Mouse (Mus musculus) lung, embryonic 15.5 days (tissue): ENCODE results near the gene Myh2. TPM values are rescaled to one million over a fixed set of nuclear protein-coding genes. Genes with fewer than 3 reads are reported as not detected.

Source experiments
- ATAC-seq: fragments of 200-750 bp; cut with Nextera tagmentation; 2 replicates; pipeline ENCODE4 v1.8.0; 2017; ENCODE audit warnings: moderate number of reproducible peaks, borderline replicate concordance; ENCODE audit not compliant: low FRiP score, low TSS enrichment; ENCODE audit errors: extremely low read depth
- H3K27ac ChIP-seq: fragments of 300-500 bp; sonication (generic); 2 replicates; pipeline ENCODE4 v1.5.1; 2015; ENCODE audit warnings: moderate library complexity, mild to moderate bottlenecking, inconsistent platforms
- H3K27me3 ChIP-seq: fragments of 300-500 bp; sonication (generic); 2 replicates; pipeline ENCODE4 v1.6.1; 2015; ENCODE audit warnings: inconsistent platforms
- H3K36me3 ChIP-seq: fragments of 300-500 bp; sonication (generic); 2 replicates; pipeline ENCODE4 v1.6.1; 2015; ENCODE audit warnings: inconsistent platforms
- H3K4me1 ChIP-seq: fragments of 300-500 bp; sonication (generic); 2 replicates; pipeline ENCODE4 v1.6.1; 2015; ENCODE audit warnings: inconsistent platforms
- H3K4me2 ChIP-seq: fragments of 300-500 bp; sonication (generic); 2 replicates; pipeline ENCODE4 v1.6.1; 2015; ENCODE audit warnings: inconsistent platforms, mild to moderate bottlenecking, moderate library complexity
- H3K4me3 ChIP-seq: fragments of 300-500 bp; sonication (generic); 2 replicates; pipeline ENCODE4 v1.5.1; 2015; ENCODE audit warnings: mild to moderate bottlenecking, inconsistent platforms
- H3K9ac ChIP-seq: fragments of 300-500 bp; sonication (generic); 2 replicates; pipeline ENCODE4 v1.6.1; 2015; ENCODE audit warnings: inconsistent platforms
- H3K9me3 ChIP-seq: fragments of 300-500 bp; sonication (generic); 2 replicates; pipeline ENCODE4 v1.6.1; 2016; ENCODE audit warnings: inconsistent platforms
- WGBS: fragments of 180-500 bp; shearing (Covaris S2); methylation state at CpG from one replicate; pipeline ENCODE4 v1.1.7; 2015; 5-methylcytosine and 5-hydroxymethylcytosine counted together
- polyA plus RNA-seq: library from polyadenylated mRNA; unstranded; fragments of >200 nt; fragmentation: Nextera tagmentation; extraction: Ambion mirVana; gene quantifications from 2 replicates; pipeline ENCODE4 v1.2.1, GENCODE M21; 2015

Gene Myh2
- polyA plus RNA-seq, 1 experiment from 2014 or later: not detected

DNA sequence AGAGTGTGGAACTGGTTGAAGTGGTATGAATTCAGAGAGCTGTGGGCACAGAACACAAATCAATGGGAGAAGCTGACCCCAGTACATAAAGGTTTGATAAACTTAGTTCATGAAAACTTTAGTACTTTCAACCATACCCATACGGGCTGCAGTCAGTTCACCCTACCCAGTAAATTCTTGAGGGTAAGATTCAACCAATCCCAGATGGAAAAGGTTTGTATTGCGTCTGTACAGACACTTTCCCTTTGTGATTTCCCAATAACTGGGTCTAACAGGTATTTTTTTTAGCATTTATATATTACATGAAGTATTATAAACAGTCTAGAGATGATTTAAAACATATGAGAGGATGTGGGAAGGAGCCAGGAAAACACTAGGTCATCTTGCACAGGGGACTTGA, 15.2 kb upstream of the Myh2 start:
- Histone ChIP-seq H3K27me3 (no peaks in the 10 kb centered on the region), H3K4me2 (no peak overlapping the region), H3K36me3 (no peaks in the 10 kb centered on the region), H3K4me3 (no peak overlapping the region), H3K9me3 (no peaks in the 10 kb centered on the region), H3K27ac (no peak overlapping the region), H3K4me1 (no peaks in the 10 kb centered on the region), H3K9ac (no peak overlapping the region)
- 75% methylated on average over 2 of the region's 2 CpGs for WGBS
- ATAC-seq: no peak

GRCm38 (mm10) chr11:67160131-67160530, 10.7 kb upstream of the Myh2 start:
- H3K4me2 ChIP-seq: no peak overlapping the region

DNA sequence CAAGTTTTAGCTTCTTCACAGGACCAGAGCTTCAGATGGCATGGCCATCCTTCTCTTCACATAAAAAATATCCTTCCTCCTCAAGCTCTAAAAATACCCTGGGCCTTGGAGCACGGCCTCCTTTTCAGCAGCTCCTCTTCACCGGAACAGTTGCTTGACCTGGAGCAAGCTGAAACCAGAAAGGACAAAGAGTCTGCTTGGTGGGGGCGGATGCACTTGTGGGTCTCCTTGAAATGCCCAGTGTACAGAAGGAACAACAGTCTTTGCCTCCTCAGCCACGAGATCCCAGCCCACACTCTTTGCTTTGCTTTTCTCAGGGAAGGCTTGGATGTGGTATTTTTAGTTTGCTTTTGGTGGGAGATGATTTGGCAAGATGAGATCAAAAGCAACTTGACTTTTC, 7.1 kb upstream of the Myh2 start:
- no peak overlapping the region for H3K9ac ChIP-seq
- no peaks in the 10 kb centered on the region for H3K9me3 ChIP-seq
- ATAC-seq: no peak
- H3K27ac ChIP-seq: no peak overlapping the region
- no peaks in the 10 kb centered on the region for H3K36me3 ChIP-seq
- H3K4me2 ChIP-seq: no peak overlapping the region
- H3K4me3 ChIP-seq: no peak overlapping the region
- no peaks in the 10 kb centered on the region for H3K4me1 ChIP-seq
- H3K27me3 ChIP-seq: no peaks in the 10 kb centered on the region
- 73% methylated on average over 4 of the region's 4 CpGs for WGBS

More at GRCm38 (mm10) chr11:67160131-67160530, 10.7 kb upstream of the Myh2 start:
- Histone ChIP-seq H3K4me3 (no peak overlapping the region), H3K4me1 (no peaks in the 10 kb centered on the region), H3K27me3 (no peaks in the 10 kb centered on the region), H3K27ac (no peak overlapping the region), H3K36me3 (no peaks in the 10 kb centered on the region), H3K9ac (no peak overlapping the region), H3K9me3 (no peaks in the 10 kb centered on the region)
- no peak for ATAC-seq
- WGBS: 90% methylated on average over 3 of the region's 3 CpGs

- no peak for ATAC-seq
- H3K4me2 ChIP-seq: no peak overlapping the region
- WGBS: 55% methylated on average over 5 of the region's 5 CpGs
- H3K4me1 ChIP-seq: no peaks in the 10 kb centered on the region
- no peak overlapping the region for H3K9ac ChIP-seq
- no peaks in the 10 kb centered on the region for H3K27me3 ChIP-seq
- no peaks in the 10 kb centered on the region for H3K36me3 ChIP-seq
- H3K4me3 ChIP-seq: no peak overlapping the region
- no peaks in the 10 kb centered on the region for H3K9me3 ChIP-seq
- H3K27ac ChIP-seq: no peak overlapping the region
Measured at GRCm38 (mm10) chr11:67164851-67165250, 6.0 kb upstream of the Myh2 start.

DNA sequence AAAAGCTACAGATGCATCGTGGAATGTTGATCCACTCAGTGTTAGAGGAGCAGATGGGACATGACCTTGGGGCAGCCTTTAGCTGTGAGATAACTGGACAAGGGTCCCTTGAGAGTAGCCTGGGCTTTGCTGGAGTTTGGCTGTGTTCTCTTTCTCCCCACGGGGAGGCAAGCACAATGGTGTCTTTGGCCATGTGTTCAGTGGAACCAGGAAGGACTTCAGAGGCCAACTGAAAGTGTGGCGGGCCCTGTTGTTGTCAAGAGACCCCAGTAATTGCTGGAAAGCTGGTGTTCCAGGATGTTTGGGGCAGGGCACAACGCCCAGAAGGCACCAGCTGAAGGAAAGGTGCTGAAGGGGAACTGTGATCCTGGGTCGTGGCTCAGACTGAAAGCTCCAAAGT, 1.5 kb upstream of the Myh2 start:
- H3K27me3 ChIP-seq: no peaks in the 10 kb centered on the region
- H3K4me1 ChIP-seq: no peaks in the 10 kb centered on the region
- no peaks in the 10 kb centered on the region for H3K9me3 ChIP-seq
- no peak overlapping the region for H3K4me2 ChIP-seq
- no peak overlapping the region for H3K27ac ChIP-seq
- H3K9ac ChIP-seq: no peak overlapping the region
- no peak overlapping the region for H3K4me3 ChIP-seq
- ATAC-seq: no peak
- WGBS: 57% methylated on average over 5 of the region's 5 CpGs
- no peaks in the 10 kb centered on the region for H3K36me3 ChIP-seq

- Histone ChIP-seq H3K9me3 (no peaks in the 10 kb centered on the region), H3K4me3 (no peak overlapping the region), H3K9ac (no peak overlapping the region), H3K36me3 (no peaks in the 10 kb centered on the region), H3K4me2 (no peak overlapping the region), H3K4me1 (no peaks in the 10 kb centered on the region), H3K27ac (no peak overlapping the region), H3K27me3 (no peaks in the 10 kb centered on the region)
- ATAC-seq: no peak
- WGBS: 69% methylated on average over 2 of the region's 2 CpGs
Measured at GRCm38 (mm10) chr11:67172439-67172838, 1.6 kb downstream of the Myh2 start.

GRCm38 (mm10) chr11:67176376-67176775, 5.5 kb downstream of the Myh2 start:
- no peak overlapping the region for H3K4me2 ChIP-seq
- no peaks in the 10 kb centered on the region for H3K36me3 ChIP-seq
- no peak for ATAC-seq
- H3K4me1 ChIP-seq: no peaks in the 10 kb centered on the region
- no peaks in the 10 kb centered on the region for H3K27me3 ChIP-seq
- no peak overlapping the region for H3K9ac ChIP-seq
- WGBS: 67% methylated on average over 5 of the region's 5 CpGs
- no peak overlapping the region for H3K27ac ChIP-seq
- no peaks in the 10 kb centered on the region for H3K9me3 ChIP-seq
- no peak overlapping the region for H3K4me3 ChIP-seq

GRCm38 (mm10) chr11:67190316-67190715, 19.5 kb downstream of the Myh2 start:
- Histone ChIP-seq H3K4me3 (no peak overlapping the region), H3K4me2 (no peak overlapping the region)
- 63% methylated on average over 10 of the region's 10 CpGs for WGBS

DNA sequence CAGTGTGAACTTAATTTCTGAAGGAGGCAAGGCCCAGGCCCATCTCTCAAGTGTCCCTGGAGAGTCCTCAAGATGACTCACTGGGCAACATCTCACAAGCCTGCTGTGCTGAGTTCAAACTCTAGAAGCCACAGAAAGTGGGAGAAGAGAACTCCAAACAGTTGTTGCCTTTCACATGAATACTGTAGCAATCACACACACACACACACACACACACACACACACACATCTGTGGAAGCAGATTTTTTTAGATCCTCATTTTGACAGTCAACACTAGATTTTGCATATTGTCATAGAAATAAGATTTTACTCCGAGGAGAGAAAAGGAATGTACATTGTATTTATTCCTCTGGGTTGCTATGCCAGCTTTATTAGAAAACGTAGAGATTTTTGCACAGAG, 20.0 kb downstream of the Myh2 start:
- H3K4me1 ChIP-seq: no peaks in the 10 kb centered on the region
- H3K27me3 ChIP-seq: no peaks in the 10 kb centered on the region
- H3K9ac ChIP-seq: no peak overlapping the region
- WGBS: 82% methylated on average over 2 of the region's 2 CpGs
- H3K4me3 ChIP-seq: no peak overlapping the region
- no peaks in the 10 kb centered on the region for H3K36me3 ChIP-seq
- H3K4me2 ChIP-seq: no peak overlapping the region
- no peak for ATAC-seq
- H3K9me3 ChIP-seq: no peaks in the 10 kb centered on the region
- no peak overlapping the region for H3K27ac ChIP-seq

More at GRCm38 (mm10) chr11:67190316-67190715, 19.5 kb downstream of the Myh2 start:
- no peak overlapping the region for H3K27ac ChIP-seq
- no peaks in the 10 kb centered on the region for H3K36me3 ChIP-seq
- no peak overlapping the region for H3K9ac ChIP-seq
- ATAC-seq: no peak
- H3K4me1 ChIP-seq: no peaks in the 10 kb centered on the region
- no peaks in the 10 kb centered on the region for H3K9me3 ChIP-seq
- no peaks in the 10 kb centered on the region for H3K27me3 ChIP-seq

- Histone ChIP-seq H3K4me3 (no peak overlapping the region), H3K27me3 (no peaks in the 10 kb centered on the region), H3K27ac (no peak overlapping the region), H3K4me1 (no peaks in the 10 kb centered on the region), H3K9ac (no peak overlapping the region), H3K4me2 (no peak overlapping the region), H3K36me3 (no peaks in the 10 kb centered on the region), H3K9me3 (no peaks in the 10 kb centered on the region)
- ATAC-seq: no peak
- 85% methylated on average over 14 of the region's 14 CpGs for WGBS
Measured at GRCm38 (mm10) chr11:67191496-67191895, 20.7 kb downstream of the Myh2 start.

GRCm38 (mm10) chr11:67199321-67199720, 28.5 kb downstream of the Myh2 start:
- no peak overlapping the region for H3K4me3 ChIP-seq
- H3K36me3 ChIP-seq: no peaks in the 10 kb centered on the region
- ATAC-seq: no peak
- no peak overlapping the region for H3K27ac ChIP-seq
- no peaks in the 10 kb centered on the region for H3K9me3 ChIP-seq
- no peak overlapping the region for H3K9ac ChIP-seq
- H3K27me3 ChIP-seq: no peaks in the 10 kb centered on the region
- no peak overlapping the region for H3K4me2 ChIP-seq
- 41% methylated on average over 1 of the region's 1 CpGs for WGBS
- no peaks in the 10 kb centered on the region for H3K4me1 ChIP-seq

- no peak within 1 kb of the TSS for H3K4me2 ChIP-seq
- H3K4me3 ChIP-seq: no peak within 1 kb of the TSS
- 74% methylated on average over 4 of the region's 4 CpGs for WGBS
- H3K4me1 ChIP-seq: no peaks in the 10 kb centered on the region
- H3K27ac ChIP-seq: no peak within 1 kb of the TSS
- no peak for ATAC-seq
- H3K36me3 ChIP-seq: no peaks in the 10 kb centered on the region
- no peaks in the 10 kb centered on the region for H3K27me3 ChIP-seq
- H3K9ac ChIP-seq: no peak within 1 kb of the TSS
- H3K9me3 ChIP-seq: no peaks in the 10 kb centered on the region
Measured at GRCm38 (mm10) chr11:67199752-67200151, 28.9 kb downstream of the Myh2 start, which contains the start of gene Myh1. Myh1 (plus strand) TSS chr11:67200052.

- Histone ChIP-seq H3K4me2 (no peak overlapping the region), H3K4me3 (no peak overlapping the region), H3K4me1 (no peaks in the 10 kb centered on the region), H3K27ac (no peak overlapping the region), H3K9me3 (no peaks in the 10 kb centered on the region), H3K9ac (no peak overlapping the region), H3K36me3 (no peaks in the 10 kb centered on the region), H3K27me3 (no peaks in the 10 kb centered on the region)
- no peak for ATAC-seq
- 74% methylated on average over 3 of the region's 3 CpGs for WGBS
Measured at GRCm38 (mm10) chr11:67204766-67205165, 33.9 kb downstream of the Myh2 start.
